In the genomic region with DNA sequence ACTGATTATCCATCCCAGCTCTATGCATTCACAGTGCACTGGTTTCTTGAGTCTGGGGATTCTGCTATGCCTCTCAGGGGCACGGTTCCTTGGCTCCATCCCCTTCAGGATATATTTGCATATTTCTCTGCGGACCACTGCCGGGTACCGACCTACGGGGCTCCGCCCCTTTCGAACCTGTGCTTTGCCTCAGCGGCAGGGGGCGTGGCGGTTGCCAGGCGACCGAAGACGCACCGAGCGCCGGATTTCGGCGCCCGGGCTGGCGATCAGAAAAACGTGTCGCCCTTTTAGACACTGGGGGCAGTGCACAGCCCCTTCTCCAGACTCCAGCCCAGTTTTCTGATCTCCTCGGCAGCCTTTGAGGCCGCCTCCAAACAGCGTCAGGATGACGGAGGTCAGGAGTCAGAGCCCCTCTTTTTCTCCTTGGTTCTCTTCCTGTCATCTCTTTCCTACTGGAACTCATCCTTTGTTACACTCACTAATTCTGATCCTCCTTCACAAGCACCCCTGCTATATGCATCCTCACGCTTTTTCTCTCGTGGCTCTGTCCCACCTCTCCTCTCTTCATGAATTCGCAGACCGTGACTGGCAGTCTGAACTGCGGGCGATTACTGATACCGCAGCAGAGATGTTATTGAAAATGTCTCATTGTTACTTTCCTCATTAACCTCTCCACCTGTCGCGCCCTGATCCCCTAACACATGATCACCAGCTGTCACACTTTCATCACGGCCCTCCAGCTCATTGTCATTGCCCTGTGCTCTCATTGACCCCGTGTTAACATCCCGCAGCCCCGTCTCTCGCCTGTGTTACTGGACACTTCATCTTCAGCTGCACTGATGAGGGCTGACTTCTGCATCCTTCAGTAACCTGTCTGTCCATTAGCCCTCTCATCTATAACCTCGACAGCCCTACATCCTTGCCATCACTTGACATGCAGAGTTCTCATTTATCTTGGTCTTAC, we compare ENCODE assay signal across 8 mouse cellular contexts. TPM values are rescaled to one million over a fixed set of nuclear protein-coding genes. Genes with fewer than 3 reads are reported as not detected.
DNase-seq lines count a peak whose midpoint lies in the region; ATAC-seq and TF ChIP-seq lines count a peak whose summit lies in the region.

Gene Cfap58 (plus strand): TSS at position 233 of the 964 bp plus-strand sequence.

- WGBS in intestine, embryonic 16.5 days, result 8% methylated on average over 41 of the region's 41 CpGs
- 10% methylated on average over 41 of the region's 41 CpGs for WGBS in liver, postnatal 0 days (ENCODE audit: insufficient replicate concordance)
- WGBS in neural tube, embryonic 12.5 days, result 4% methylated on average over 41 of the region's 41 CpGs

- 0 out of 2 replicates have a peak within 1 kb of the TSS, but pooled peaks have one; percentile 22 for H3K9ac ChIP-seq in intestine, embryonic 16.5 days (ENCODE audit: low read depth, low read length)
- H3K9ac ChIP-seq in liver, postnatal 0 days (replicated peaks), result no peak within 1 kb of the TSS
- peak within 1 kb of the TSS; percentile 44; the same call in 1 of the 2 replicates for H3K9ac ChIP-seq in neural tube, embryonic 12.5 days

- no peaks in the 10 kb centered on the region for H3K9me3 ChIP-seq in intestine, embryonic 16.5 days (ENCODE audit: control insufficient read depth, low read length)
- no peaks in the 10 kb centered on the region for H3K9me3 ChIP-seq in liver, postnatal 0 days (ENCODE audit: low read length)
- no peaks in the 10 kb centered on the region for H3K9me3 ChIP-seq in neural tube, embryonic 12.5 days

- peak; percentile 35; the same call in 1 of the 2 replicates for TF ChIP-seq CTCF in brain, embryonic 14.5 days (IDR thresholded peaks at IDR 0.05; ENCODE audit: borderline replicate concordance, extremely low read depth, insufficient read depth, insufficient read length)
- TF ChIP-seq CTCF in liver, postnatal 0 days (IDR thresholded peaks at IDR 0.05; ENCODE audit: low read depth), result peak; percentile 36

- peak within 1 kb of the TSS; percentile 72 for H3K4me2 ChIP-seq in intestine, embryonic 16.5 days (ENCODE audit: low read depth, low read length)
- peak within 1 kb of the TSS; percentile 72 for H3K4me2 ChIP-seq in liver, postnatal 0 days (ENCODE audit: low read depth, low read length)
- H3K4me2 ChIP-seq in neural tube, embryonic 12.5 days (replicated peaks), result peak within 1 kb of the TSS; percentile 71

- TF ChIP-seq POLR2A in brain, embryonic 14.5 days (IDR thresholded peaks at IDR 0.05; ENCODE audit: borderline replicate concordance, extremely low read depth, insufficient read depth, insufficient read length, poor library complexity, severe bottlenecking), result no peak

- no peaks in the 10 kb centered on the region for H3K36me3 ChIP-seq in intestine, embryonic 16.5 days (ENCODE audit: control insufficient read depth, insufficient read depth, low read length)
- no peaks in the 10 kb centered on the region for H3K36me3 ChIP-seq in liver, postnatal 0 days (replicated peaks; ENCODE audit: insufficient read depth, low read length)
- no peaks in the 10 kb centered on the region for H3K36me3 ChIP-seq in neural tube, embryonic 12.5 days

- no peaks in the 10 kb centered on the region for H3K27me3 ChIP-seq in intestine, embryonic 16.5 days (replicated peaks; ENCODE audit: control insufficient read depth, insufficient read depth, low read length)
- H3K27me3 ChIP-seq in liver, postnatal 0 days (ENCODE audit: insufficient read depth, low read length), result peaks cover 19% of the 10 kb centered on the region
- no peaks in the 10 kb centered on the region for H3K27me3 ChIP-seq in neural tube, embryonic 12.5 days (replicated peaks)

- peak; percentile 16 for DNase-seq in layer of hippocampus, adult 11-12 months (ENCODE audit: low spot score)
- DNase-seq in layer of hippocampus, postnatal 14 days (ENCODE audit: low spot score in 2 of 2), result no peak
- peak; percentile 92 for DNase-seq in brain, embryonic 14.5 days (ENCODE audit: low read depth)
- peak; percentile 23 to 39 for DNase-seq in frontal cortex, postnatal 14 days (ENCODE audit: low spot score in 2 of 2)
- peak; percentile 73 for DNase-seq in liver, postnatal 0 days
- peak; percentile 77 for DNase-seq in testis, postnatal 10 days (ENCODE audit: low spot score)

- peak; percentile 77 for ATAC-seq in intestine, embryonic 16.5 days
- ATAC-seq in liver, postnatal 0 days, result peak; percentile 45
- peak; percentile 88 for ATAC-seq in neural tube, embryonic 12.5 days (ENCODE audit: low FRiP score, low read depth)

- no peak for TF ChIP-seq EP300 in liver, postnatal 0 days (IDR thresholded peaks at IDR 0.05; ENCODE audit: low read depth)

- no peaks in the 10 kb centered on the region for H3K4me1 ChIP-seq in intestine, embryonic 16.5 days (ENCODE audit: control insufficient read depth, insufficient read depth, low read length)
- peaks cover 7% of the 10 kb centered on the region for H3K4me1 ChIP-seq in liver, postnatal 0 days (ENCODE audit: insufficient read depth)
- 0 out of 2 replicates have a peak, but pooled peaks cover 3% of the 10 kb centered on the region for H3K4me1 ChIP-seq in neural tube, embryonic 12.5 days

- H3K27ac ChIP-seq in intestine, embryonic 16.5 days (ENCODE audit: low read length), result no peak within 1 kb of the TSS
- no peak within 1 kb of the TSS for H3K27ac ChIP-seq in liver, postnatal 0 days (ENCODE audit: low read depth)
- no peak within 1 kb of the TSS for H3K27ac ChIP-seq in neural tube, embryonic 12.5 days

- peak within 1 kb of the TSS; percentile 41 for H3K4me3 ChIP-seq in intestine, embryonic 16.5 days (ENCODE audit: low read length)
- peak within 1 kb of the TSS; percentile 43 for H3K4me3 ChIP-seq in liver, postnatal 0 days (ENCODE audit: low read depth, low read length)
- H3K4me3 ChIP-seq in neural tube, embryonic 12.5 days, result peak within 1 kb of the TSS; percentile 35

RNA-seq across cellular contexts. Expression of gene Cfap58, which starts in this region (rescaled TPM):
- under 1 TPM; 0.29 to 0.55 TPM for total RNA-seq in layer of hippocampus, postnatal 14 days (2021)
- polyA plus RNA-seq in brain, embryonic 14.5 days (2012; rRNA removed), result 0.15 and 0.62 TPM in 2 replicates
- not detected in 2 replicates for polyA plus RNA-seq in intestine, embryonic 16.5 days (2015; fragmentation: Nextera tagmentation; extraction: Ambion mirVana)
- polyA plus RNA-seq in liver, postnatal 0 days (2015; fragmentation: Nextera tagmentation; extraction: Ambion mirVana), result not detected in 2 replicates
- 0.20 and 0.33 TPM in 2 replicates for polyA plus RNA-seq in neural tube, embryonic 12.5 days (2016; fragmentation: Nextera tagmentation; extraction: Ambion mirVana)

Comparison
In these comparisons a context has a peak if more than half of its experiments do, and no peak if none do; other contexts are left out.
1. DNase-seq: peak in layer of hippocampus, adult 11-12 months (single experiment), frontal cortex, postnatal 14 days (2 of 2) and testis, postnatal 10 days (single experiment); none in layer of hippocampus, postnatal 14 days (0 of 2).
2. Peak in DNase-seq in brain, embryonic 14.5 days; RNA of the gene not detected or under 1 TPM.
3. Peak in ATAC-seq, H3K4me3 ChIP-seq, H3K9ac ChIP-seq and H3K4me2 ChIP-seq in intestine, embryonic 16.5 days; RNA of the gene not detected or under 1 TPM.
4. Peak in DNase-seq, ATAC-seq, H3K4me3 ChIP-seq and H3K4me2 ChIP-seq in liver, postnatal 0 days; RNA of the gene not detected or under 1 TPM.
5. Peak in ATAC-seq, H3K4me3 ChIP-seq, H3K9ac ChIP-seq and H3K4me2 ChIP-seq in neural tube, embryonic 12.5 days; RNA of the gene not detected or under 1 TPM.
6. Peak in every context shown above with its lines, with median percentiles within 50 percentile points of each other: ATAC-seq, H3K4me2 ChIP-seq and H3K4me3 ChIP-seq.